Mouse (Mus musculus) forelimb bud, embryonic 11.5 days (tissue): ENCODE data around the gene Apbb1ip.

Experiments used
- DNase-seq: peaks from one replicate; pipeline ENCODE4 v3.0.0-alpha.2; 2012; ENCODE audit warnings: low read depth, low spot score

Gene Apbb1ip

GRCm38 (mm10) chr2:22775213-22775612 lies 1.3 kb downstream of the Apbb1ip start:
- no peak for DNase-seq

GRCm38 (mm10) chr2:22775681-22776080 lies 1.8 kb downstream of the Apbb1ip start:
- no peak for DNase-seq

- no peak for DNase-seq
These were observed 2.8 kb downstream of the Apbb1ip start for GRCm38 (mm10) chr2:22776568-22777230.

- no peak for DNase-seq
These were observed 3.9 kb downstream of the Apbb1ip start for GRCm38 (mm10) chr2:22777757-22778156.

GRCm38 (mm10) chr2:22780884-22781283 lies 7.0 kb downstream of the Apbb1ip start:
- no peak for DNase-seq

- no peak for DNase-seq
These were observed 7.6 kb downstream of the Apbb1ip start for GRCm38 (mm10) chr2:22781387-22782009.

- no peak for DNase-seq
These were observed 8.2 kb downstream of the Apbb1ip start for GRCm38 (mm10) chr2:22782057-22782456.

- no peak for DNase-seq
These were observed 9.3 kb downstream of the Apbb1ip start for GRCm38 (mm10) chr2:22783137-22783638.

- DNase-seq = no peak
These were observed 10.3 kb downstream of the Apbb1ip start for GRCm38 (mm10) chr2:22784186-22784585.

GRCm38 (mm10) chr2:22784771-22785170 lies 10.9 kb downstream of the Apbb1ip start:
- no peak for DNase-seq

GRCm38 (mm10) chr2:22788658-22789057 lies 14.8 kb downstream of the Apbb1ip start:
- DNase-seq = no peak

- no peak for DNase-seq
These were observed 15.7 kb downstream of the Apbb1ip start for GRCm38 (mm10) chr2:22789576-22789975.

GRCm38 (mm10) chr2:22790435-22790834 lies 16.5 kb downstream of the Apbb1ip start:
- DNase-seq = no peak

GRCm38 (mm10) chr2:22795087-22795486 lies 21.2 kb downstream of the Apbb1ip start:
- no peak for DNase-seq

GRCm38 (mm10) chr2:22796487-22796886 lies 22.6 kb downstream of the Apbb1ip start:
- no peak for DNase-seq

- DNase-seq = no peak
These were observed 25.6 kb downstream of the Apbb1ip start for GRCm38 (mm10) chr2:22799430-22800041.

GRCm38 (mm10) chr2:22805589-22805988 lies 31.7 kb downstream of the Apbb1ip start:
- DNase-seq = no peak

GRCm38 (mm10) chr2:22806576-22806975 lies 32.7 kb downstream of the Apbb1ip start:
- no peak for DNase-seq

- DNase-seq = no peak
These were observed 33.4 kb downstream of the Apbb1ip start for GRCm38 (mm10) chr2:22807312-22807711.

- no peak for DNase-seq
These were observed 37.0 kb downstream of the Apbb1ip start for GRCm38 (mm10) chr2:22810851-22811250.

- DNase-seq = no peak
These were observed 37.6 kb downstream of the Apbb1ip start for GRCm38 (mm10) chr2:22811466-22811865.

GRCm38 (mm10) chr2:22813921-22814320 lies 40.0 kb downstream of the Apbb1ip start:
- no peak for DNase-seq

GRCm38 (mm10) chr2:22815674-22816073 lies 41.8 kb downstream of the Apbb1ip start:
- no peak for DNase-seq
